Mouse (Mus musculus) midbrain, embryonic 16.5 days (tissue): Measurements from ENCODE around the gene Cd151. TPM values are rescaled to one million over a fixed set of nuclear protein-coding genes. Genes with fewer than 3 reads are reported as not detected.

Experiments
- ATAC-seq: fragments of 200-750 bp; cut with Nextera tagmentation; 2 replicates; pipeline ENCODE4 v1.8.0; 2017; ENCODE audit warnings: moderate TSS enrichment
- H3K27ac ChIP-seq: fragments of 300-500 bp; sonication (generic); 2 replicates; pipeline ENCODE4 v1.5.1; 2014; ENCODE audit warnings: mild to moderate bottlenecking, low read length, mixed read lengths
- H3K27me3 ChIP-seq: fragments of 300-500 bp; sonication (generic); 2 replicates; pipeline ENCODE4 v1.6.1; 2014; ENCODE audit warnings: low read depth, low read length, mixed read lengths; ENCODE audit not compliant: control insufficient read depth, insufficient read depth
- H3K36me3 ChIP-seq: fragments of 300-500 bp; sonication (generic); 2 replicates; pipeline ENCODE4 v1.6.1; 2014; ENCODE audit warnings: mild to moderate bottlenecking, low read length, moderate library complexity, mixed read lengths; ENCODE audit not compliant: control insufficient read depth, insufficient read depth
- H3K4me1 ChIP-seq: fragments of 300-500 bp; sonication (generic); 2 replicates; pipeline ENCODE4 v1.6.1; 2014; ENCODE audit warnings: mild to moderate bottlenecking, low read length, mixed read lengths; ENCODE audit not compliant: control insufficient read depth, insufficient read depth
- H3K4me2 ChIP-seq: fragments of 300-500 bp; sonication (generic); 2 replicates; pipeline ENCODE4 v1.6.1; 2014; ENCODE audit warnings: mild to moderate bottlenecking, low read length, mixed read lengths
- H3K4me3 ChIP-seq: fragments of 300-500 bp; sonication (generic); 2 replicates; pipeline ENCODE4 v1.5.1; 2014; ENCODE audit warnings: low read depth, mild to moderate bottlenecking, low read length, moderate library complexity, mixed read lengths
- H3K9ac ChIP-seq: fragments of 300-500 bp; sonication (generic); 2 replicates; pipeline ENCODE4 v1.6.1; 2014; ENCODE audit warnings: low read depth, low read length, mixed read lengths
- H3K9me3 ChIP-seq: fragments of 300-500 bp; sonication (generic); replicated peaks from 2 replicates; pipeline ENCODE4 v1.6.1; 2014; ENCODE audit warnings: mild to moderate bottlenecking, low read length, mixed read lengths; ENCODE audit not compliant: control insufficient read depth, poor library complexity, severe bottlenecking
- WGBS: fragments of 180-500 bp; shearing (Covaris S2); extraction: QIAGEN DNeasy Blood & Tissue Kit; methylation state at CpG from one replicate; pipeline ENCODE4 v1.1.7; 2014; 5-methylcytosine and 5-hydroxymethylcytosine counted together
- polyA plus RNA-seq: library from polyadenylated mRNA; unstranded; fragments of >200 nt; fragmentation: Nextera tagmentation; extraction: Ambion mirVana; gene quantifications from 2 replicates; pipeline ENCODE4 v1.2.1, GENCODE M21; 2015

Gene Cd151
- polyA plus RNA-seq, 1 experiment from 2014 or later, result 17.1 TPM

DNA sequence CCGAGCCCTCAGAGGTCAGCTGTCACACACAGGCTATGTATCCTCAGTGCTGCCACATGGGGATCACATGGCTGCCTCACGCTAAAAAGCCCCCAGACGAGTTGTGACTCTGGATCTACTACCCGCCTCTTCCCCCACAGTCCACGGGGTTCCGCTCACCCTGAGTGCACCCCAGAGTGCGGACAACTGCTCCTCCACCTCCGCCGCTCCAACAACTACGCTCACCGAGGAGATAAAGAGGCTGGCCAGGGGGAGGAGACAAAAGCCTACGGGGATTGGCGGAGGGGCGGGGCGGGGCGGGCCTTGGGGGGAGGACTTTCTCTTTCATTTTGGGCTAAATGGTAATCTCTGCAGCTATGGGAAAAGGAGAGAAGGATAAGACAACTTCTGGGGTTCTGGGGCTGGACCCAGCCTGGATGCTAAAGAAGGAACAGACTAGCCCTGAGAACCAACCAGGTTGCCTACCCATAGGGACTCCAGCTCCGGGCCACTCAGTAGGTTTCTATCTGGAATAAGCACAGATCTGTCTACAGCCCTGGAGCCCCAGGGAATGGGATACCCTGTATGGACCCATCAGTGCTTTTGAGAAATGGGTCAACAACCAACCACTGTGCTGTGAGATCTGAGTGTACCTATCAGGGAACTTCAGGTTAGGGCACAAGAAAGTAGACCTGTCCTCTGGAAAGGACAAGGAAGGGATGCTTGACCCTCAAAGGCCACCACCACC is 31.9 kb upstream of the Cd151 start:
- H3K4me1 ChIP-seq, result peaks cover 40% of the 10 kb centered on the region
- no peaks in the 10 kb centered on the region for H3K27me3 ChIP-seq
- H3K27ac ChIP-seq, result peak overlapping the region; percentile 77
- peak overlapping the region; percentile 69 for H3K4me2 ChIP-seq
- H3K9ac ChIP-seq, result peak overlapping the region; percentile 89
- ATAC-seq, result peak; percentile 11
- peak overlapping the region; percentile 65 for H3K4me3 ChIP-seq
- H3K36me3 ChIP-seq, result peaks cover 24% of the 10 kb centered on the region
- WGBS, result 4% methylated on average over 17 of the region's 17 CpGs
- no peaks in the 10 kb centered on the region for H3K9me3 ChIP-seq

DNA sequence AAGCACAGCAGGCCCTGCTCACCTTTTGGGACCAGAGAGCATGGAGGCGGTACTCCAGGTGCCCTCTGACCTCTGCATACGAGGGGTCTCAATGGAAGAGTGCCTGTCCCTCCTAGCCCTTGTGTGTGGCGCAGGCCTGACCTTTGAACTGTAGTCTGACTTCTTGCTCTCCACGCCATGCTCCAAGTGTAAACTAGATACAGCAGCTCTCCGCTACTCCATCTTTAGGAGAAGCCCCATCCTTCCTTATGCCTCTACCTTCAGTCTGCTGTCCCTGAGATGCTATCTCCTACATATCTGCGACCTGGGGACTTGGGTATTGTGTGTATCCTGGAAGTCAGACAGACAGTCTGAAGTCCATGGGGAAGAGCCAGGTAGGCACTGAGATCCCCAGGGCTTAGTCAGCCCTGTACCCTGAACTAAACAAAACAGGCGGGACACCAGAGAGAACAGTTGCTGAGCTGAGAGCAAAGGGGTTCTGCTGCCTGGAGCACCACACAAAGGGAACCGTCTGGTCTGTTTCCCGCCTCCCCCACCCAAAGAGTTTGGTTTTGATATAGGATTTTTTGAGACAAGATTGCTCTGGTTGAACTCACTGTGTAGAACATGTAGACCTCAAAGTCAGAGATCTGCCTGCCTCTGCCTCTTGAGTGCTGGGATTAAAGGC is 31.2 kb upstream of the Cd151 start:
- peaks cover 40% of the 10 kb centered on the region for H3K4me1 ChIP-seq
- H3K9me3 ChIP-seq, result no peaks in the 10 kb centered on the region
- H3K36me3 ChIP-seq, result peaks cover 18% of the 10 kb centered on the region
- ATAC-seq, result no peak
- H3K27me3 ChIP-seq, result no peaks in the 10 kb centered on the region
- no peak overlapping the region for H3K4me3 ChIP-seq
- peak overlapping the region; percentile 69 for H3K4me2 ChIP-seq
- WGBS, result 75% methylated on average over 9 of the region's 9 CpGs
- peak overlapping the region; percentile 77; the same call in 1 of the 2 replicates for H3K27ac ChIP-seq
- H3K9ac ChIP-seq, result no peak overlapping the region

DNA sequence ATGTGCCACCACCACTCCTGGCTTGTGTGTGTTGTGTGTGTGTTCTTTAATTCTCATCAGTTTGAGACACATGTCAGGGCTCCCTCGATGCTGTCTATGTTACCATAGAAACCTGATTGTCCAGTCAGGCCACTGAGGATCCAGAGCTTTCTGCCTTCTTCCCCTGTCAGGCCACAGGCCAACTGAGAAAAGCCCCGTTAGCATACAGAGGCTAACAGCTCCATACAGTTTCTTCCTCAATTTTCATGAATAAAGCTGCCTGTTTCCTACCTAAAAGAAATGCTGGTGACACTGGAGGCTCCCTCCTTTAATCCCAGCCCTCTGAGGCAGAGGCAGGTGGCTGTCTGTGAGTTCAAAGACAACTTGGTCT is 30.7 kb upstream of the Cd151 start:
- H3K27ac ChIP-seq, result no peak overlapping the region; the same call in 1 of the 2 replicates
- 37% methylated on average over 2 of the region's 2 CpGs for WGBS
- no peaks in the 10 kb centered on the region for H3K9me3 ChIP-seq
- H3K9ac ChIP-seq, result peak overlapping the region; percentile 89
- peaks cover 13% of the 10 kb centered on the region for H3K36me3 ChIP-seq
- H3K4me1 ChIP-seq, result peaks cover 40% of the 10 kb centered on the region
- no peaks in the 10 kb centered on the region for H3K27me3 ChIP-seq
- H3K4me3 ChIP-seq, result peak overlapping the region; percentile 59
- H3K4me2 ChIP-seq, result peak overlapping the region; percentile 69
- ATAC-seq, result no peak

DNA sequence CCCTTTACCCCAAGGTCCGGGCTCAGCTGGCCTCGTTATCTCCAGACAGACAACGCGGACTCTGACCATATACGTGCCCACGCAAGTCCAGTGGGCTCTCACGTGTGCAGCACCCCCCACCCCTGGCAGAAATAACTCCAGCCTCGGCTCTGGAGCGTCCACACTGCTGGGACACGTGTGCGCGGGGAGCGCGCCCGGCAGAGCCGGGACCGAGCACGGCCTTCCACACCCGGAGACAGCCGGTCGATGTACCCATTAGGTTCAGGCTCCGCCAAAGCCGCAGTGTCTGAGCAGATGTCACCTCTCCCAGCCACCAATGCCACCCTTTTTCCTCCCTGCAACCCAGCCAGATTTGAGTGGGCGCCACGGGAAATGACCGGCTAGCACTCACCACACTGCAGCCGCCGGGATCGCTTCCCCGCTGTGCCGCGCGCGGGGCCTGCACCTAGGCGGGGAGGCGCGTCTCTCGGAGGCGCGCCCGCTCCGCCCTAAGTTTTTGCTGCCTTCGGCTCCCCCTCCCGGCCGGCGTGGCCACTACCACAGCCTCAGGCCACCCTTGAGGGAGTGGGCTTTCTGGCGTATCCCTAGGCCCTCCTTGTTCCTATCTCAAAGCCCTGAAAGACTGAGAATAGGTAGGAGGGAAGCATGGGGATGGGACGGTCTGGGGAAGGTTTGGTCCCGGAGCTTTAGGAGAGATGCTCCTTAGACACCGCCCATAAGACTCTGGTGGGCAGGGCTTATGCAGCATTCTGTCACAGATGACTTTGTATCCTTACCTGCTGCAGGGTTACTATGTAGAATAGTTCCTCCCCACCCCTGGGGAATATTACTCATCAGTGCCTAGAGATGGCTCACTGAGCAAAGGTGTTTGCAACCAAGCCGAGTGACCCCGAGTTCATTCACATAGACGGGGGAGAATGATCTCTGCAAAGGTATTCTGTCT is 29.7 kb upstream of the Cd151 start, which contains the start of gene Slc25a22:
Slc25a22 (minus strand) TSS at position 715 of the 943 bp plus-strand sequence.
- no peaks in the 10 kb centered on the region for H3K27me3 ChIP-seq
- no peaks in the 10 kb centered on the region for H3K9me3 ChIP-seq
- peaks cover 40% of the 10 kb centered on the region for H3K4me1 ChIP-seq
- peak within 1 kb of the TSS; percentile 69 for H3K4me2 ChIP-seq
- H3K36me3 ChIP-seq, result peaks cover 6% of the 10 kb centered on the region; the same call in 1 of the 2 replicates
- peak; percentile 73 for ATAC-seq
- WGBS, result 5% methylated on average over 53 of the region's 53 CpGs
- H3K27ac ChIP-seq, result peak within 1 kb of the TSS; percentile 84
- H3K9ac ChIP-seq, result peak within 1 kb of the TSS; percentile 89
- peak within 1 kb of the TSS; percentile 59 for H3K4me3 ChIP-seq

DNA sequence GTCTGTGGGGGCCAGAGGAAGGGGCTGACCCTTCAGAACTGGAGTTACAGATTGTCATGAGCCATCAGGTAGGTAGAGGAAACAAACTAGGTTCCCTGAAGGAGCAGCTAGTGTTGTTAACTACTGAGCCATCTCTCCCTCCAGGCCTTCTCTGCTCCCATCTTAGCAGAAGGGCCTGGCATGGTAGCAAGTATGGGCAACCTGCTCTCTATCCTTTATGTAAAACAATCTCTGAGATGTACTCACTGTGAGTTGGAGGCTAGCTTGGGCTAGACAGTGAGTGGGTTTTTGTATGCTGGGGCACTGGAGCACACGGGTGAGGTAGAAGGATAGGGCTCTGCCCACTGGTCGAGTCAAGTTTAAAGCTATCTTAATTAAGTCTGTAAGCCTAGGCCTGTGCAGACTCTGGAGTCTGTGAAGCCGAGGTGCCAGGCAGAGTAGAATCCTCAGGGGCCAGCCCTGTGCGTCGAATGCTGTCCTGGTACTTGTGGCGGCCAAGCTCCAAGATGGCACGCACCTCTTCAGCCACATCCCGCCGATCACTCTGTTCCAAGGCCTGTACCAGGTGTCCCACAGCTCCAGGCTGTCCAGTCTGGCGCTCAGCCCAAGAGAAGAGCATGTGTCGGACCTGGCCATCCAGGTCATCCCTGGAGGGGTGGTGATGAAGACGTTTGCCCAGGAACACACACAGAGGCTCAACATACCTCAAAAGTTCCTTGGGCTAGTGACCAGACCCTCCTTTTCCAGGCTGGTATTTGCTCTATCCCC is 28.8 kb upstream of the Cd151 start:
- 86% methylated on average over 12 of the region's 12 CpGs for WGBS
- H3K27me3 ChIP-seq, result no peaks in the 10 kb centered on the region
- no peak for ATAC-seq
- H3K4me1 ChIP-seq, result peaks cover 32% of the 10 kb centered on the region
- H3K4me3 ChIP-seq, result peak overlapping the region; percentile 59; the same call in 1 of the 2 replicates
- peak overlapping the region; percentile 84 for H3K27ac ChIP-seq
- H3K4me2 ChIP-seq, result peak overlapping the region; percentile 69
- 0 out of 2 replicates have a peak, but pooled peaks cover 4% of the 10 kb centered on the region for H3K36me3 ChIP-seq
- H3K9ac ChIP-seq, result peak overlapping the region; percentile 89
- H3K9me3 ChIP-seq, result no peaks in the 10 kb centered on the region

DNA sequence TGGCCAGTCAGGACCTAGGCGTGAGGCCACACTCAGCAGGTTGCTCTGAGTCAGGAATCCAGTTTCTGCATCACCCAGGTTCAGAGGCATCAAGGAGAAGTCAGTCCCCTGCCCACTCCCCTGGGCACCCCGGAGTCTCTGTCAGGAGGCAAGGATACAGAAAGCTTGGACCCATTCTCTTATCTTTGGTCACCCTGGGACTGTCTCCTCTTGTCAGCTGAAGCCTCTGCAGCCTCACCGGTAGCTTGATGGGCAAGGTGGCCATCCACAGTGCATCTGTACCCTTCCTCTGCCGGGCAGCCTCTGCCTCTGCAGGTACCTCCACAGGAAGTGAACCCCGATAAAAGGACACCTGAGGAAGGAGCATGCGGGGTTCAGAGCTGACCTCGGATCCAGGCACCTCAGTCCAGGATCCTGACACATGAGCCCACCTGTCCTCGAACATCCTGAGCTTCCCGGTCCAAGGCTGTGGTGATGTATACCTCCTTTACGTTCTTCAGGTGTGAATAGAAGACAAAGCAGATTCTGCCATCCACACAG is 28.0 kb upstream of the Cd151 start:
- Histone ChIP-seq H3K4me1 (peaks cover 24% of the 10 kb centered on the region), H3K27me3 (no peaks in the 10 kb centered on the region), H3K27ac (no peak overlapping the region), H3K4me3 (no peak overlapping the region), H3K9me3 (no peaks in the 10 kb centered on the region), H3K4me2 (no peak overlapping the region), H3K36me3 (no peaks in the 10 kb centered on the region), H3K9ac (no peak overlapping the region)
- WGBS, result 96% methylated on average over 10 of the region's 10 CpGs
- no peak for ATAC-seq

DNA sequence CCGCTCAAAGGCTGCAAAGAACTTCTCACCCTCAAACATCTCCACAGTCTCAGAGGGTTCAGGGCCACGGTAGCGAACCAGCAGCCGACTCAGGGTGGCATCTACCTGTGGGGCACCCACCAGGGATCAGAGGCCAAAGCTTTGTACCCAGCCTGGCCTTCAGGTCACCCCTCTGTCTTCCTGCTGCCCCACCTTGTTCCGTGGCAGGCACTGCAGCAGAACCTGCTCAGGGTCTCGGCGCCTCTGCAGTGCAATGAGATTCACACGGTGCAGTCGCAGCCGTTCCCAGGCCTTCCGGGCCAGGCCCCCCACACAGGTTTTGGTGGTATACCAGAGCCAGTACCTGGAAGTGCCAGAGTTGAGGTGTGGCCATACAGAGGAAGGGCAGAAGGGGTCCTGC is 27.4 kb upstream of the Cd151 start:
- Histone ChIP-seq H3K4me1 (peaks cover 21% of the 10 kb centered on the region), H3K9ac (no peak overlapping the region), H3K4me3 (no peak overlapping the region), H3K4me2 (no peak overlapping the region), H3K27me3 (no peaks in the 10 kb centered on the region), H3K9me3 (no peaks in the 10 kb centered on the region), H3K27ac (no peak overlapping the region), H3K36me3 (no peaks in the 10 kb centered on the region)
- 95% methylated on average over 11 of the region's 11 CpGs for WGBS
- no peak for ATAC-seq

DNA sequence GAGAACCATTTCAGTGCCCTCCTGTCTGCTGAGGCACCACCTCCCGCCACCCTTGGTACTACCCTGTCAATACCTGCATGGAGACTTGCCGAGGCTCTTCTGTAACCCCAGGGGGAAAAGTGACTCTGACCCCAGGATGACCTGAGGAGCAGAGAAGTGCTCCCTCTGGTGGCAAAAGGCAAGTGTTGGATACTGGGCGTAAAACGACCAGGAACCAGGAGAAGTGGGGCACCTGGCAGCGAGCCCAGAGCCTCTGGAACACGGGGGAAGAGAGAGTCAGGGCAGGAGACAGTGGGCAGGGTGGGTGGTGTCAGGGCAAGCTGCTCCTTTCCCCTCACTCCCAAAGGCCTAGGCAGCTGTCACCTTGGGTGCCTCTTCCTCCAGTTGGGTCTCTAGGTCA is 26.6 kb upstream of the Cd151 start:
- no peak overlapping the region for H3K4me2 ChIP-seq
- H3K27ac ChIP-seq, result no peak overlapping the region
- no peak overlapping the region for H3K4me3 ChIP-seq
- peaks cover 15% of the 10 kb centered on the region for H3K4me1 ChIP-seq
- 27% methylated on average over 6 of the region's 6 CpGs for WGBS
- ATAC-seq, result no peak
- H3K27me3 ChIP-seq, result no peaks in the 10 kb centered on the region
- no peak overlapping the region for H3K9ac ChIP-seq
- H3K9me3 ChIP-seq, result no peaks in the 10 kb centered on the region
- H3K36me3 ChIP-seq, result no peaks in the 10 kb centered on the region
